29 mouse cellular contexts compared by ENCODE assay signal in genomic region chr6:85478416-85478815, GRCm38 (mm10). TPM values are rescaled to one million over a fixed set of nuclear protein-coding genes. Genes with fewer than 3 reads are reported as not detected.
DNase-seq lines count a peak whose midpoint lies in the region; TF ChIP-seq lines count a peak whose summit lies in the region.
"Had no signal": no experiment of that assay in that cellular context is flagged by ENCODE, and none has a peak within 500 bp of the region (broad histone marks: within the 10 kb centered on the region; RNA-seq: fewer than 3 reads in every experiment).

No protein-coding gene starts in this region.

- H3K9ac ChIP-seq in ES-Bruce4 (ENCODE audit: low read depth, poor library complexity, severe bottlenecking) = no peak overlapping the region
- H3K9ac ChIP-seq: embryonic facial prominence, embryonic 12.5 days; embryonic facial prominence, embryonic 15.5 days; forebrain, embryonic 12.5 days; forebrain, embryonic 15.5 days; heart, embryonic 13.5 days; hindbrain, embryonic 14.5 days had no signal

- peak overlapping the region; percentile 50 for H3K4me3 ChIP-seq in E14TG2a.4 (replicated peaks; ENCODE audit: low read length)
- 0 out of 2 replicates have a peak overlapping the region, but pooled peaks have one; percentile 5 for H3K4me3 ChIP-seq in ES-Bruce4 (ENCODE audit: low read depth, low read length)
- no peak overlapping the region for H3K4me3 ChIP-seq in limb, embryonic 10.5 days
- H3K4me3 ChIP-seq: embryonic facial prominence, embryonic 12.5 days; embryonic facial prominence, embryonic 15.5 days; erythroblast, embryonic 14.5 days; forebrain, embryonic 12.5 days; forebrain, embryonic 15.5 days; heart, embryonic 13.5 days had no signal

- peak; percentile 42 for DNase-seq in R1 (ENCODE audit: low read depth, low spot score)
- DNase-seq in limb, embryonic 10.5 days (ENCODE audit: low spot score) = no peak
- no peak for DNase-seq in embryo, embryonic 10.5 days (ENCODE audit: low spot score)
- no peak for DNase-seq in spleen, postnatal 4 days (ENCODE audit: low spot score in 2 of 2)
- DNase-seq: adrenal gland, adult 2 months; adrenal gland, postnatal 14 days; cerebellum, adult 11 months; cerebellum, adult 9-10 months; cerebellum, postnatal 14 days; gastrocnemius, postnatal 25 days; heart, postnatal 14 days; heart, postnatal 4 days; kidney, adult 18-20 months had no signal

- TF ChIP-seq CTCF in E14TG2a.4 (conservative IDR thresholded peaks at IDR 0.05; ENCODE audit: low read length) (no peak), ES-Bruce4 (IDR thresholded peaks at IDR 0.05; ENCODE audit: low read depth, low read length) (peak; percentile 17)

- WGBS in limb, embryonic 10.5 days = 39% methylated on average over 14 of the region's 14 CpGs

- H3K9me3 ChIP-seq in E14TG2a.4 (ENCODE audit: low read length) (no peaks in the 10 kb centered on the region), ES-Bruce4 (replicated peaks; ENCODE audit: control insufficient read depth, insufficient read depth, low read length, poor library complexity, severe bottlenecking) (no peaks in the 10 kb centered on the region)
- H3K9me3 ChIP-seq in limb, embryonic 10.5 days (replicated peaks) = no peaks in the 10 kb centered on the region
- H3K9me3 ChIP-seq: embryonic facial prominence, embryonic 12.5 days; embryonic facial prominence, embryonic 15.5 days; forebrain, embryonic 12.5 days; forebrain, embryonic 15.5 days had no signal

- TF ChIP-seq EP300 in ES-Bruce4 (IDR thresholded peaks at IDR 0.05; ENCODE audit: insufficient read depth, low read depth, low read length) = no peak

- no peak for TF ChIP-seq POLR2A in ES-Bruce4 (IDR thresholded peaks at IDR 0.05; ENCODE audit: insufficient read depth, low read length)

- H3K27ac ChIP-seq in ES-Bruce4 (ENCODE audit: insufficient read depth, low read length) = no peak overlapping the region
- H3K27ac ChIP-seq in limb, embryonic 10.5 days = peak overlapping the region; percentile 14; the same call in 1 of the 2 replicates
- H3K27ac ChIP-seq: embryonic facial prominence, embryonic 12.5 days; embryonic facial prominence, embryonic 15.5 days; forebrain, embryonic 12.5 days; forebrain, embryonic 15.5 days; heart, embryonic 13.5 days; hindbrain, embryonic 14.5 days; hindbrain, postnatal 0 days had no signal

- H3K27me3 ChIP-seq in E14TG2a.4 (ENCODE audit: insufficient read depth, low read length) = peaks cover 56% of the 10 kb centered on the region
- H3K27me3 ChIP-seq in ES-Bruce4 (ENCODE audit: control insufficient read depth, insufficient read depth, low read length, poor library complexity, severe bottlenecking) = no peaks in the 10 kb centered on the region
- H3K27me3 ChIP-seq in limb, embryonic 10.5 days (ENCODE audit: low read depth, poor library complexity, severe bottlenecking) = peaks cover 75% of the 10 kb centered on the region

- H3K4me1 ChIP-seq in E14TG2a.4 (replicated peaks; ENCODE audit: low read depth, low read length) = peaks cover 49% of the 10 kb centered on the region
- H3K4me1 ChIP-seq in ES-Bruce4 (ENCODE audit: control insufficient read depth, insufficient read depth, low read length) = peaks cover 5% of the 10 kb centered on the region
- peaks cover 28% of the 10 kb centered on the region for H3K4me1 ChIP-seq in limb, embryonic 10.5 days
- H3K4me1 ChIP-seq: embryonic facial prominence, embryonic 12.5 days; embryonic facial prominence, embryonic 15.5 days; forebrain, embryonic 12.5 days; forebrain, embryonic 15.5 days; heart, embryonic 13.5 days had no signal

- H3K36me3 ChIP-seq in E14TG2a.4 (ENCODE audit: insufficient read depth, low read length) (no peaks in the 10 kb centered on the region), ES-Bruce4 (ENCODE audit: control insufficient read depth, insufficient read depth, low read length, poor library complexity, severe bottlenecking) (no peaks in the 10 kb centered on the region)
- peaks cover 13% of the 10 kb centered on the region; the same call in 1 of the 2 replicates for H3K36me3 ChIP-seq in limb, embryonic 10.5 days
- H3K36me3 ChIP-seq: embryonic facial prominence, embryonic 12.5 days; embryonic facial prominence, embryonic 15.5 days; forebrain, embryonic 12.5 days; heart, embryonic 13.5 days had no signal

RNA-seq across cellular contexts. Expression of gene Fbxo41, which starts 24.4 kb away (rescaled TPM):
- polyA plus RNA-seq in ES-Bruce4 (2011; ENCODE audit: insufficient read depth, insufficient read length, low read depth, missing spikeins) = 0.24 and 0.43 TPM in 2 replicates
- polyA plus RNA-seq in limb, embryonic 10.5 days (2016; fragmentation: Nextera tagmentation; extraction: Ambion mirVana) = 0.87 and 2.0 TPM in 2 replicates
- polyA plus RNA-seq: erythroblast, embryonic 14.5 days; heart, embryonic 16.5 days had no signal

RNA-seq across cellular contexts. Expression of gene Pradc1, which starts 26.6 kb away (rescaled TPM):
- 4.7 and 9.6 TPM in 2 replicates for polyA plus RNA-seq in ES-Bruce4 (2011; ENCODE audit: insufficient read depth, insufficient read length, low read depth, missing spikeins)
- 23.3 and 29.0 TPM in 2 replicates for polyA plus RNA-seq in limb, embryonic 10.5 days (2016; fragmentation: Nextera tagmentation; extraction: Ambion mirVana)

RNA-seq across cellular contexts. Expression of gene Cct7, which starts 27.1 kb away (rescaled TPM):
- 463 and 467 TPM in 2 replicates for polyA plus RNA-seq in ES-Bruce4 (2011; ENCODE audit: insufficient read depth, insufficient read length, low read depth, missing spikeins)
- 778 and 852 TPM in 2 replicates for polyA plus RNA-seq in limb, embryonic 10.5 days (2016; fragmentation: Nextera tagmentation; extraction: Ambion mirVana)

RNA-seq across cellular contexts. Expression of gene Egr4, which starts 35.0 kb away (rescaled TPM):
- not detected in 2 replicates for polyA plus RNA-seq in ES-Bruce4 (2011; ENCODE audit: insufficient read depth, insufficient read length, low read depth, missing spikeins)
- not detected in 2 replicates for polyA plus RNA-seq in limb, embryonic 10.5 days (2016; fragmentation: Nextera tagmentation; extraction: Ambion mirVana)
- polyA plus RNA-seq: adrenal gland, adult 2 months; C2C12; CD4-positive, CD25-positive, alpha-beta regulatory T cell, adult 4 months; embryonic facial prominence, embryonic 12.5 days; embryonic facial prominence, embryonic 15.5 days; erythroblast, embryonic 14.5 days; forebrain, embryonic 12.5 days; forebrain, embryonic 15.5 days; heart, embryonic 13.5 days; heart, embryonic 16.5 days; hindbrain, embryonic 11.5 days; inflammation-experienced regulatory T-cells, adult 6 months; intestine, embryonic 16.5 days had no signal

RNA-seq across cellular contexts. Expression of gene Smyd5, which starts 46.6 kb away (rescaled TPM):
- 42.3 and 44.4 TPM in 2 replicates for polyA plus RNA-seq in ES-Bruce4 (2011; ENCODE audit: insufficient read depth, insufficient read length, low read depth, missing spikeins)
- polyA plus RNA-seq in limb, embryonic 10.5 days (2016; fragmentation: Nextera tagmentation; extraction: Ambion mirVana) = 88.0 and 104 TPM in 2 replicates
